Mouse (Mus musculus): ENCODE measurements around the gene Mgat3.

DNA sequence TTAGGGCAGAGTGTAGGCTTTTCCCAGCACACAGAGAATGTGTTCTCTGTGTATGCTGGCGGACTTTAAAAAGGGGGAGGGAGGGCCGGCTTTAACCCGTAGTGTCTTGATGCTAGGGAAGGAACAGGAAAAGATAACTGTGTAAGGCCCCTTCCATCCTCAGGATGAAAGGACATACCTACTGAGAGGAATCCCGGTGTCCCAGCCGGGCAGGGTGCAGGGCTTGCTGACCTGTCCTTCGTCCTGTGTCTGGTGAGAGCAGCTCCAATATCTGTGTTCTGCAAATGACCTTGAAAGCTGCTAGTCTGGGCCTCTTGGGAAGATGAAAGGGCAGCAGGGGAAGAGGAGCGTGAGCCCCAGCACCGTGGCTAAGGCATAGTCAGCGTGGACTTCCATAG is 39.1 kb upstream of the Mgat3 start:
- TF ChIP-seq CTCF (IDR thresholded peaks at IDR 0.05; ENCODE audit: insufficient read depth, low read length) (no peak), POLR2A (IDR thresholded peaks at IDR 0.05; ENCODE audit: borderline replicate concordance, extremely low read depth, low read depth, low read length) (no peak)
